Mouse (Mus musculus): ENCODE measurements around the gene Gm11562.

- TF ChIP-seq CTCF (IDR thresholded peaks at IDR 0.05; ENCODE audit: borderline replicate concordance, control insufficient read depth, extremely low read depth, insufficient read depth, low read length, poor library complexity) (no peak), POLR2A (IDR thresholded peaks at IDR 0.05; ENCODE audit: control insufficient read depth, extremely low read depth, insufficient read depth, low read length, poor library complexity) (no peak)
Measured at GRCm38 (mm10) chr11:99644351-99644750, 24.1 kb upstream of the Gm11562 start.

All from thymus, adult 2 months (tissue).